Mouse (Mus musculus) cerebellum, adult 2 months (tissue): Measurements from ENCODE around the gene Tmem63a.

Experiments used
- CTCF ChIP-seq: fragments of 200-500 bp; IDR thresholded peaks from 2 replicates; pipeline ENCODE4 v1.5.1; 2011; ENCODE audit warnings: low read depth, mild to moderate bottlenecking, control low read depth, low read length, moderate library complexity, borderline replicate concordance; ENCODE audit not compliant: insufficient read depth
- POLR2A ChIP-seq: fragments of 200-500 bp; IDR thresholded peaks from 2 replicates; pipeline ENCODE4 v1.6.1; 2011; ENCODE audit warnings: low read length, control low read depth, borderline replicate concordance; ENCODE audit not compliant: insufficient read depth

DNA sequence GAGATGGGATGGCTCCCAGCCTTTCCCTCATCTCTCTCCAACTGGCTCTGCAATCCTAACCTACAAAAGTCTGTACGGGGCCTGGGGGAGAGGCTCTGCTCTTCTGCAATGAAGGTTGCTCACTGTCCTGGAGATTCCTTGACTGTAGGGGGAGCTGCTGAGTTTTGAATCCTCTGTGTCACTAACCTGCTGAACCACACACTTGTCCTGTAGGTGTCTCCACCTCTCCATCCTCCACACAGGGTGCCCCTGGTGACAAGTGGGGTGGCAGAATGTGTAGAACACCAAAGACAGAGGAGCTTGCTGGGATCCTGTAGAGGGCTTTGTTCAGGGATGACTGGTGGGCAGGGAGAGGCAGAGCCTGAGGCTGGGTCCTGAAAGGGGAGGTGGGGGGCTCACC, 80.1 kb downstream of the Tmem63a start:
- TF ChIP-seq POLR2A (no peak), CTCF (peak; percentile 83)
